Mouse (Mus musculus): ENCODE data around the gene Olfr790. TPM values are rescaled to one million over a fixed set of nuclear protein-coding genes. Genes with fewer than 3 reads are reported as not detected.

The Olfr790 gene
- polyA plus RNA-seq (2015; fragmentation: Nextera tagmentation; extraction: Ambion mirVana): not detected in 2 replicates

GRCm38 (mm10) chr10:129498192-129498591, at the start of gene Olfr790:
Gene Olfr790 (plus strand): TSS chr10:129498492.
- H3K27me3 ChIP-seq (replicated peaks): no peaks in the 10 kb centered on the region
- no peak for ATAC-seq (replicated peaks)
- H3K4me1 ChIP-seq: no peaks in the 10 kb centered on the region
- no peaks in the 10 kb centered on the region for H3K9me3 ChIP-seq
- no peaks in the 10 kb centered on the region for H3K36me3 ChIP-seq (replicated peaks)
- no peak within 1 kb of the TSS for H3K4me2 ChIP-seq
- H3K4me3 ChIP-seq: no peak within 1 kb of the TSS
- H3K9ac ChIP-seq: no peak within 1 kb of the TSS
- no peak within 1 kb of the TSS for H3K27ac ChIP-seq

GRCm38 (mm10) chr10:129461562-129461961, 36.7 kb upstream of the Olfr790 start, which contains the start of gene Olfr787:
Gene Olfr787 (plus strand): TSS chr10:129461862.
- Histone ChIP-seq H3K4me1 (no peaks in the 10 kb centered on the region), H3K27ac (no peak within 1 kb of the TSS), H3K4me2 (no peak within 1 kb of the TSS), H3K27me3 (replicated peaks) (no peaks in the 10 kb centered on the region), H3K4me3 (no peak within 1 kb of the TSS), H3K36me3 (replicated peaks) (no peaks in the 10 kb centered on the region), H3K9ac (no peak within 1 kb of the TSS), H3K9me3 (no peaks in the 10 kb centered on the region)
- ATAC-seq (replicated peaks): no peak
- WGBS: 84% methylated on average over 3 of the region's 3 CpGs

GRCm38 (mm10) chr10:129470698-129471097, 27.6 kb upstream of the Olfr790 start, which contains the start of gene Olfr788:
Gene Olfr788 (plus strand): TSS chr10:129470998.
- no peaks in the 10 kb centered on the region for H3K36me3 ChIP-seq (replicated peaks)
- H3K4me3 ChIP-seq: no peak within 1 kb of the TSS
- H3K27ac ChIP-seq: no peak within 1 kb of the TSS
- no peak for ATAC-seq (replicated peaks)
- H3K9me3 ChIP-seq: no peaks in the 10 kb centered on the region
- H3K9ac ChIP-seq: no peak within 1 kb of the TSS
- no peaks in the 10 kb centered on the region for H3K4me1 ChIP-seq
- H3K27me3 ChIP-seq (replicated peaks): no peaks in the 10 kb centered on the region
- no peak within 1 kb of the TSS for H3K4me2 ChIP-seq

- no peak overlapping the region for H3K4me3 ChIP-seq
- H3K4me2 ChIP-seq: no peak overlapping the region
- H3K4me1 ChIP-seq: no peaks in the 10 kb centered on the region
- no peak overlapping the region for H3K9ac ChIP-seq
- H3K27me3 ChIP-seq (replicated peaks): no peaks in the 10 kb centered on the region
- ATAC-seq (replicated peaks): no peak
- H3K9me3 ChIP-seq: no peaks in the 10 kb centered on the region
- H3K36me3 ChIP-seq (replicated peaks): no peaks in the 10 kb centered on the region
- 34% methylated on average over 2 of the region's 2 CpGs for WGBS
- no peak overlapping the region for H3K27ac ChIP-seq
Measured at GRCm38 (mm10) chr10:129473256-129473655, 25.0 kb upstream of the Olfr790 start.

- H3K4me1 ChIP-seq: no peaks in the 10 kb centered on the region
- no peaks in the 10 kb centered on the region for H3K9me3 ChIP-seq
- no peaks in the 10 kb centered on the region for H3K36me3 ChIP-seq (replicated peaks)
- H3K9ac ChIP-seq: no peak overlapping the region
- no peak for ATAC-seq (replicated peaks)
- H3K4me2 ChIP-seq: no peak overlapping the region
- no peaks in the 10 kb centered on the region for H3K27me3 ChIP-seq (replicated peaks)
- no peak overlapping the region for H3K4me3 ChIP-seq
- no peak overlapping the region for H3K27ac ChIP-seq
Measured at GRCm38 (mm10) chr10:129473723-129474122, 24.6 kb upstream of the Olfr790 start.

- Histone ChIP-seq H3K27ac (no peak within 1 kb of the TSS), H3K9ac (no peak within 1 kb of the TSS), H3K4me2 (no peak within 1 kb of the TSS), H3K36me3 (replicated peaks) (no peaks in the 10 kb centered on the region), H3K4me1 (no peaks in the 10 kb centered on the region), H3K9me3 (no peaks in the 10 kb centered on the region), H3K4me3 (no peak within 1 kb of the TSS), H3K27me3 (replicated peaks) (no peaks in the 10 kb centered on the region)
- WGBS: 73% methylated on average over 2 of the region's 2 CpGs
- ATAC-seq (replicated peaks): no peak
Measured at GRCm38 (mm10) chr10:129484452-129484851, 13.8 kb upstream of the Olfr790 start, which contains the start of gene Olfr789. Gene Olfr789 (plus strand): TSS chr10:129484752.

- WGBS: 75% methylated on average over 2 of the region's 2 CpGs
- H3K4me3 ChIP-seq: no peak overlapping the region
- no peak for ATAC-seq (replicated peaks)
Measured at GRCm38 (mm10) chr10:129490101-129490500, 8.2 kb upstream of the Olfr790 start.

GRCm38 (mm10) chr10:129521492-129521891, 23.2 kb downstream of the Olfr790 start, which contains the start of gene Olfr791:
Gene Olfr791 (plus strand): TSS chr10:129521792.
- WGBS: 77% methylated on average over 3 of the region's 3 CpGs

More at GRCm38 (mm10) chr10:129490101-129490500, 8.2 kb upstream of the Olfr790 start:
- Histone ChIP-seq H3K4me2 (no peak overlapping the region), H3K9me3 (no peaks in the 10 kb centered on the region), H3K4me1 (no peaks in the 10 kb centered on the region), H3K27me3 (replicated peaks) (no peaks in the 10 kb centered on the region), H3K36me3 (replicated peaks) (no peaks in the 10 kb centered on the region), H3K9ac (no peak overlapping the region), H3K27ac (no peak overlapping the region)

GRCm38 (mm10) chr10:129538862-129539261, 40.6 kb downstream of the Olfr790 start, which contains the start of gene Olfr792:
Gene Olfr792 (plus strand): TSS chr10:129539162.
- ATAC-seq (replicated peaks): no peak
- WGBS: 72% methylated on average over 1 of the region's 1 CpGs

More at GRCm38 (mm10) chr10:129521492-129521891, 23.2 kb downstream of the Olfr790 start, which contains the start of gene Olfr791:
- Histone ChIP-seq H3K36me3 (replicated peaks) (no peaks in the 10 kb centered on the region), H3K27me3 (replicated peaks) (no peaks in the 10 kb centered on the region), H3K4me3 (no peak within 1 kb of the TSS), H3K4me2 (no peak within 1 kb of the TSS), H3K9me3 (no peaks in the 10 kb centered on the region), H3K4me1 (no peaks in the 10 kb centered on the region), H3K9ac (no peak within 1 kb of the TSS), H3K27ac (no peak within 1 kb of the TSS)
- ATAC-seq (replicated peaks): no peak

GRCm38 (mm10) chr10:129549354-129549753, 51.1 kb downstream of the Olfr790 start:
- no peak overlapping the region for H3K27ac ChIP-seq
- H3K27me3 ChIP-seq (replicated peaks): no peaks in the 10 kb centered on the region
- ATAC-seq (replicated peaks): no peak
- no peak overlapping the region for H3K4me2 ChIP-seq
- WGBS: 63% methylated on average over 1 of the region's 1 CpGs
- H3K9me3 ChIP-seq: no peaks in the 10 kb centered on the region; the same call in 1 of the 2 replicates
- no peak overlapping the region for H3K4me3 ChIP-seq
- H3K36me3 ChIP-seq (replicated peaks): no peaks in the 10 kb centered on the region
- no peaks in the 10 kb centered on the region for H3K4me1 ChIP-seq
- H3K9ac ChIP-seq: no peak overlapping the region

More at GRCm38 (mm10) chr10:129538862-129539261, 40.6 kb downstream of the Olfr790 start, which contains the start of gene Olfr792:
- no peak within 1 kb of the TSS for H3K4me2 ChIP-seq
- no peak within 1 kb of the TSS for H3K27ac ChIP-seq
- H3K4me1 ChIP-seq: no peaks in the 10 kb centered on the region
- no peak within 1 kb of the TSS for H3K4me3 ChIP-seq
- no peak within 1 kb of the TSS for H3K9ac ChIP-seq
- no peaks in the 10 kb centered on the region for H3K27me3 ChIP-seq (replicated peaks)
- no peaks in the 10 kb centered on the region for H3K36me3 ChIP-seq (replicated peaks)
- H3K9me3 ChIP-seq: no peaks in the 10 kb centered on the region

Other genes with a start within 250 kb of the Olfr790 start
- not detected in 2 replicates for gene Olfr776, start 239.4 kb upstream of the Olfr790 start, polyA plus RNA-seq (2015; fragmentation: Nextera tagmentation; extraction: Ambion mirVana)
- gene Olfr777, start 227.0 kb upstream of the Olfr790 start, polyA plus RNA-seq (2015; fragmentation: Nextera tagmentation; extraction: Ambion mirVana): not detected in 2 replicates
- not detected in 2 replicates for gene Olfr780, start 180.4 kb upstream of the Olfr790 start, polyA plus RNA-seq (2015; fragmentation: Nextera tagmentation; extraction: Ambion mirVana)
- gene Olfr781, start 169.6 kb upstream of the Olfr790 start, polyA plus RNA-seq (2015; fragmentation: Nextera tagmentation; extraction: Ambion mirVana): not detected in 2 replicates
- gene Olfr782, start 149.6 kb upstream of the Olfr790 start, polyA plus RNA-seq (2015; fragmentation: Nextera tagmentation; extraction: Ambion mirVana): not detected in 2 replicates
- gene Olfr784, start 114.4 kb upstream of the Olfr790 start, polyA plus RNA-seq (2015; fragmentation: Nextera tagmentation; extraction: Ambion mirVana): 0.09 TPM in 2 replicates
- not detected in 2 replicates for gene Olfr785, start 93.1 kb upstream of the Olfr790 start, polyA plus RNA-seq (2015; fragmentation: Nextera tagmentation; extraction: Ambion mirVana)
- not detected in 2 replicates for gene Olfr786, start 71.2 kb upstream of the Olfr790 start, polyA plus RNA-seq (2015; fragmentation: Nextera tagmentation; extraction: Ambion mirVana)
- gene Olfr787, start 36.6 kb upstream of the Olfr790 start, polyA plus RNA-seq (2015; fragmentation: Nextera tagmentation; extraction: Ambion mirVana): not detected in 2 replicates
- gene Olfr788, start 27.5 kb upstream of the Olfr790 start, polyA plus RNA-seq (2015; fragmentation: Nextera tagmentation; extraction: Ambion mirVana): not detected in 2 replicates
- not detected in 2 replicates for gene Olfr789, start 13.7 kb upstream of the Olfr790 start, polyA plus RNA-seq (2015; fragmentation: Nextera tagmentation; extraction: Ambion mirVana)
- not detected in 2 replicates for gene Olfr791, start 23.3 kb downstream of the Olfr790 start, polyA plus RNA-seq (2015; fragmentation: Nextera tagmentation; extraction: Ambion mirVana)
- gene Olfr792, start 40.7 kb downstream of the Olfr790 start, polyA plus RNA-seq (2015; fragmentation: Nextera tagmentation; extraction: Ambion mirVana): not detected in 2 replicates
- not detected in 2 replicates for gene Olfr794, start 69.2 kb downstream of the Olfr790 start, polyA plus RNA-seq (2015; fragmentation: Nextera tagmentation; extraction: Ambion mirVana)
- not detected in 2 replicates for gene Olfr796, start 114.1 kb downstream of the Olfr790 start, polyA plus RNA-seq (2015; fragmentation: Nextera tagmentation; extraction: Ambion mirVana)
- gene Olfr798, start 129.4 kb downstream of the Olfr790 start, polyA plus RNA-seq (2015; fragmentation: Nextera tagmentation; extraction: Ambion mirVana): not detected in 2 replicates
- gene Olfr799, start 139.0 kb downstream of the Olfr790 start, polyA plus RNA-seq (2015; fragmentation: Nextera tagmentation; extraction: Ambion mirVana): not detected in 2 replicates
- gene Olfr800, start 159.2 kb downstream of the Olfr790 start, polyA plus RNA-seq (2015; fragmentation: Nextera tagmentation; extraction: Ambion mirVana): not detected in 2 replicates
- not detected in 2 replicates for gene Olfr801, start 175.4 kb downstream of the Olfr790 start, polyA plus RNA-seq (2015; fragmentation: Nextera tagmentation; extraction: Ambion mirVana)
- gene Olfr802, start 189.7 kb downstream of the Olfr790 start, polyA plus RNA-seq (2015; fragmentation: Nextera tagmentation; extraction: Ambion mirVana): 0.06 TPM in 2 replicates
- gene Olfr803, start 195.8 kb downstream of the Olfr790 start, polyA plus RNA-seq (2015; fragmentation: Nextera tagmentation; extraction: Ambion mirVana): not detected in 2 replicates
- gene Olfr804, start 204.7 kb downstream of the Olfr790 start, polyA plus RNA-seq (2015; fragmentation: Nextera tagmentation; extraction: Ambion mirVana): not detected in 2 replicates
- gene Olfr805, start 230.9 kb downstream of the Olfr790 start, polyA plus RNA-seq (2015; fragmentation: Nextera tagmentation; extraction: Ambion mirVana): not detected in 2 replicates
- gene Olfr806, start 243.4 kb downstream of the Olfr790 start, polyA plus RNA-seq (2015; fragmentation: Nextera tagmentation; extraction: Ambion mirVana): not detected in 2 replicates

All from midbrain, embryonic 15.5 days (tissue).